Mouse (Mus musculus): ENCODE data around the gene Tmem212. TPM values are rescaled to one million over a fixed set of nuclear protein-coding genes. Genes with fewer than 3 reads are reported as not detected.

The Tmem212 gene
- polyA plus RNA-seq, 1 experiment: 0.32 TPM

GRCm38 (mm10) chr3:27936731-27937130, 40.6 kb upstream of the Tmem212 start:
- Histone ChIP-seq H3K36me3 (ENCODE audit: control insufficient read depth, insufficient read depth, low read length) (no peaks in the 10 kb centered on the region), H3K4me1 (ENCODE audit: control insufficient read depth, insufficient read depth, low read length) (peaks cover 12% of the 10 kb centered on the region), H3K4me3 (ENCODE audit: control insufficient read depth, low read depth, low read length) (no peak overlapping the region), H3K27me3 (ENCODE audit: control insufficient read depth, insufficient read depth, low read length) (no peaks in the 10 kb centered on the region; the same call in 1 of the 2 replicates), H3K27ac (ENCODE audit: control insufficient read depth, insufficient read depth, low read depth, low read length) (no peak overlapping the region)
- TF ChIP-seq CTCF (IDR thresholded peaks at IDR 0.05; ENCODE audit: control insufficient read depth, insufficient read depth, insufficient replicate concordance, low read depth, low read length) (no peak), POLR2A (IDR thresholded peaks at IDR 0.05; ENCODE audit: control insufficient read depth, low read depth, low read length) (no peak)

GRCm38 (mm10) chr3:27935644-27936043, 39.5 kb upstream of the Tmem212 start:
- Histone ChIP-seq H3K36me3 (ENCODE audit: control insufficient read depth, insufficient read depth, low read length) (no peaks in the 10 kb centered on the region), H3K27ac (ENCODE audit: control insufficient read depth, insufficient read depth, low read depth, low read length) (no peak overlapping the region), H3K4me1 (ENCODE audit: control insufficient read depth, insufficient read depth, low read length) (peaks cover 12% of the 10 kb centered on the region), H3K4me3 (ENCODE audit: control insufficient read depth, low read depth, low read length) (no peak overlapping the region), H3K27me3 (ENCODE audit: control insufficient read depth, insufficient read depth, low read length) (no peaks in the 10 kb centered on the region; the same call in 1 of the 2 replicates)
- TF ChIP-seq CTCF (IDR thresholded peaks at IDR 0.05; ENCODE audit: control insufficient read depth, insufficient read depth, insufficient replicate concordance, low read depth, low read length): no peak

GRCm38 (mm10) chr3:27932391-27932790, 36.2 kb upstream of the Tmem212 start:
- no peaks in the 10 kb centered on the region for H3K27me3 ChIP-seq (ENCODE audit: control insufficient read depth, insufficient read depth, low read length)
- H3K4me1 ChIP-seq (ENCODE audit: control insufficient read depth, insufficient read depth, low read length): no peaks in the 10 kb centered on the region
- no peaks in the 10 kb centered on the region for H3K36me3 ChIP-seq (ENCODE audit: control insufficient read depth, insufficient read depth, low read length)
- TF ChIP-seq CTCF (IDR thresholded peaks at IDR 0.05; ENCODE audit: control insufficient read depth, insufficient read depth, insufficient replicate concordance, low read depth, low read length): no peak
- TF ChIP-seq POLR2A (IDR thresholded peaks at IDR 0.05; ENCODE audit: control insufficient read depth, low read depth, low read length): no peak
- no peak overlapping the region for H3K27ac ChIP-seq (ENCODE audit: control insufficient read depth, insufficient read depth, low read depth, low read length)
- no peak overlapping the region for H3K4me3 ChIP-seq (ENCODE audit: control insufficient read depth, low read depth, low read length)

- Histone ChIP-seq H3K4me1 (ENCODE audit: control insufficient read depth, insufficient read depth, low read length) (no peaks in the 10 kb centered on the region), H3K27ac (ENCODE audit: control insufficient read depth, insufficient read depth, low read depth, low read length) (no peak overlapping the region), H3K4me3 (ENCODE audit: control insufficient read depth, low read depth, low read length) (no peak overlapping the region), H3K27me3 (ENCODE audit: control insufficient read depth, insufficient read depth, low read length) (no peaks in the 10 kb centered on the region), H3K36me3 (ENCODE audit: control insufficient read depth, insufficient read depth, low read length) (no peaks in the 10 kb centered on the region)
- no peak for TF ChIP-seq POLR2A (IDR thresholded peaks at IDR 0.05; ENCODE audit: control insufficient read depth, low read depth, low read length)
- no peak for TF ChIP-seq CTCF (IDR thresholded peaks at IDR 0.05; ENCODE audit: control insufficient read depth, insufficient read depth, insufficient replicate concordance, low read depth, low read length)
Observed at GRCm38 (mm10) chr3:27929219-27929618, 33.1 kb upstream of the Tmem212 start.

GRCm38 (mm10) chr3:27924037-27924436, 27.9 kb upstream of the Tmem212 start:
- H3K27me3 ChIP-seq (ENCODE audit: control insufficient read depth, insufficient read depth, low read length): no peaks in the 10 kb centered on the region
- H3K27ac ChIP-seq (ENCODE audit: control insufficient read depth, insufficient read depth, low read depth, low read length): no peak overlapping the region

GRCm38 (mm10) chr3:27921268-27922020, 25.3 kb upstream of the Tmem212 start:
- no peak for TF ChIP-seq POLR2A (IDR thresholded peaks at IDR 0.05; ENCODE audit: control insufficient read depth, low read depth, low read length)
- no peak for TF ChIP-seq CTCF (IDR thresholded peaks at IDR 0.05; ENCODE audit: control insufficient read depth, insufficient read depth, insufficient replicate concordance, low read depth, low read length)
- Histone ChIP-seq H3K36me3 (ENCODE audit: control insufficient read depth, insufficient read depth, low read length) (no peaks in the 10 kb centered on the region), H3K27ac (ENCODE audit: control insufficient read depth, insufficient read depth, low read depth, low read length) (no peak overlapping the region), H3K27me3 (ENCODE audit: control insufficient read depth, insufficient read depth, low read length) (no peaks in the 10 kb centered on the region), H3K4me3 (ENCODE audit: control insufficient read depth, low read depth, low read length) (no peak overlapping the region), H3K4me1 (ENCODE audit: control insufficient read depth, insufficient read depth, low read length) (peaks cover 2% of the 10 kb centered on the region)

More at GRCm38 (mm10) chr3:27924037-27924436, 27.9 kb upstream of the Tmem212 start:
- no peaks in the 10 kb centered on the region for H3K36me3 ChIP-seq (ENCODE audit: control insufficient read depth, insufficient read depth, low read length)
- no peaks in the 10 kb centered on the region; the same call in 1 of the 2 replicates for H3K4me1 ChIP-seq (ENCODE audit: control insufficient read depth, insufficient read depth, low read length)
- H3K4me3 ChIP-seq (ENCODE audit: control insufficient read depth, low read depth, low read length): no peak overlapping the region
- TF ChIP-seq CTCF (IDR thresholded peaks at IDR 0.05; ENCODE audit: control insufficient read depth, insufficient read depth, insufficient replicate concordance, low read depth, low read length): no peak

GRCm38 (mm10) chr3:27918656-27919436, 22.7 kb upstream of the Tmem212 start:
- H3K4me3 ChIP-seq (ENCODE audit: control insufficient read depth, low read depth, low read length): peak overlapping the region; percentile 87
- H3K4me1 ChIP-seq (ENCODE audit: control insufficient read depth, insufficient read depth, low read length): peaks cover 2% of the 10 kb centered on the region
- H3K27me3 ChIP-seq (ENCODE audit: control insufficient read depth, insufficient read depth, low read length): no peaks in the 10 kb centered on the region
- TF ChIP-seq POLR2A (IDR thresholded peaks at IDR 0.05; ENCODE audit: control insufficient read depth, low read depth, low read length): 0 out of 2 replicates have a peak, but pooled peaks have one; percentile 38
- TF ChIP-seq CTCF (IDR thresholded peaks at IDR 0.05; ENCODE audit: control insufficient read depth, insufficient read depth, insufficient replicate concordance, low read depth, low read length): no peak
- no peak overlapping the region for H3K27ac ChIP-seq (ENCODE audit: control insufficient read depth, insufficient read depth, low read depth, low read length)
- H3K36me3 ChIP-seq (ENCODE audit: control insufficient read depth, insufficient read depth, low read length): no peaks in the 10 kb centered on the region
